Mouse (Mus musculus): Measurements from ENCODE around the gene Acot7.

Gene Acot7

GRCm38 (mm10) chr4:152273191-152273590 is 95.3 kb downstream of the Acot7 start:
- DNase-seq (ENCODE audit: low spot score in 2 of 2) = no peak

GRCm38 (mm10) chr4:152273621-152274236 is 95.8 kb downstream of the Acot7 start, which contains the start of gene Gpr153:
TSS of gene Gpr153 (plus strand) at chr4:152274232.
- no peak for DNase-seq (ENCODE audit: low spot score in 2 of 2)

- DNase-seq (ENCODE audit: low spot score in 2 of 2) = no peak
These were observed 96.8 kb downstream of the Acot7 start for GRCm38 (mm10) chr4:152274681-152275131.

DNA sequence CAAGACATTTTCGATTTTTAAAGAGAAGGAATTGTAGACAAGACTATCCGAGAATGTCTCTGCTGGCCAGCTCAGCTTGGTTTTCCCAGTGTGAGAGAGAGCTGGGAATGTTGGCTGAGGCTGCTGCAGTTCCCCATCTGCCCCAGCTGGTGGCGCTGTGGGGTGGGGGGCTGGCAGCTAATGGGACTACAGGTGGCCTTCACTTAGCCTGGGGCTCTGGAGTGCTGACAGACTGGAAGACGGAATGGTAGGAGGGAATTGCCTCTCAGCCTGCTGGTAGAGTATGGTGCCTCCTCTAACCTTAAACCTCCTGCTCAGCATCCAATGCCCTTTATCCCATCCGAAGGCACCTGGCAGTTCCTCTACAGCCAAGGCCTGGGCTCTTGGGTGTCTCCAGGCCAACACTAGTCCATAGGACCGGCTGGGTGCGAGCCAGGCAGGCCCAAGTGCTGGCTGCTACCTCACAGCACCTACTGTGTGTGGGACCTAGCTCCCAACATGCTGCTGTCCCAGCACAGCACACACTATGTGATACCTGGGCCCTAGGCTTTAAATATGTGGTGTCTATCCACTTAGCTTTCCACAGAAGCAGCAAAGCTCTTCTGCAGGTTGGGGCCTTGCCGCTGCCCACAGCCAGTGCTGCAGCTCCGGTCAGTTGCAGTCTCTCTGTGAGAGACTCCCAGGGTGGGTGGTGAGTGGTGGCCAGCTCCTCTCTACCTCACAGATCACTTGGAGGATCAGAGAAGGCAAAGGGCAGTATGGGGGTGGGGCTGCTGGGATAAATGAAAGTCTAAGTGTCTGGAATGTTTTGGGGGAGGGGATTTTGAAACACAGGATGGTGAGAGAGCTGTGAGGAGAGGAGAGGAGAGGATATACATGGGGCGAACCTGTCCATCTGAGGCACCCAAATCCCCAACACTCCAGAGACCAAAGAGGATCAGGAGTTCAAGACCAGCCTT is 98.7 kb downstream of the Acot7 start:
- DNase-seq (ENCODE audit: low spot score in 2 of 2) = no peak

DNA sequence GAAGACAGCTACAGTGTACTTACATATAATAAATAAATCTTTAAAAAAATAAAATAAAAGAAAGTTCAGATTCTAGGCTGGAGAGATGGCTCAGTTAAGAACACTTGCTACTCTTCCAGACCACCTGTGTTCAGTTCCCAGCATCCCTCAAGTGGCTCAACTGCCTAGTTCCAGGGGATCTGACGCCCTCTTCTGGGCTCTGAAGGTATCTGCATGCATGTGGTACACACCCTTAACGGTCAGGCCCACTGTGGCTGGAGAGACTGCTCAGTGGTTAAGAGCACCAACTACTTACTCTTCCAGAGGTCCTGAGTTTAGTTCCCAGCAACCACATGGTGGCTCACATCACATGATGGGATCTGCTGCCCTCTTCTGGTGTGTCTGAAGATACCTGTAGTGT is 100.0 kb downstream of the Acot7 start:
- no peak for DNase-seq (ENCODE audit: low spot score in 2 of 2)

DNA sequence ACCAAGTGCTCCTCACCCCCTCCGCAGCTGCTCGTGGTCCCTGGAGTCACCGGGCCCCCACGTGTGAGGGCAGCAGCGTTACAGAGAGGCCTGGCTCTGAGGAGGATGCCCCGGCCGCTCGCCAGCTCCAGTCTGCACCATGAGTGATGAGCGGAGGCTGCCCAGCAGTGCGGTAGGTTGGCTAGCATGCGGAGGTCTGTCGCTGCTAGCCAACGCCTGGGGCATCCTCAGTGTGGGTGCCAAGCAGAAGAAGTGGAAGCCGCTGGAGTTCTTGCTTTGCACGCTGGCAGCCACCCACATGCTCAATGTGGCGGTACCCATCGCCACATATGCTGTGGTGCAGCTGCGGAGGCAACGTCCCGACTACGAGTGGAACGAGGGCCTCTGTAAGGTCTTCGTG is 101.1 kb downstream of the Acot7 start:
- DNase-seq (ENCODE audit: low spot score in 2 of 2) = peak; percentile 46 to 70

GRCm38 (mm10) chr4:152281601-152282000 is 103.7 kb downstream of the Acot7 start:
- no peak for DNase-seq (ENCODE audit: low spot score in 2 of 2)

GRCm38 (mm10) chr4:152282721-152283120 is 104.8 kb downstream of the Acot7 start:
- DNase-seq (ENCODE audit: low spot score in 2 of 2) = no peak

DNA sequence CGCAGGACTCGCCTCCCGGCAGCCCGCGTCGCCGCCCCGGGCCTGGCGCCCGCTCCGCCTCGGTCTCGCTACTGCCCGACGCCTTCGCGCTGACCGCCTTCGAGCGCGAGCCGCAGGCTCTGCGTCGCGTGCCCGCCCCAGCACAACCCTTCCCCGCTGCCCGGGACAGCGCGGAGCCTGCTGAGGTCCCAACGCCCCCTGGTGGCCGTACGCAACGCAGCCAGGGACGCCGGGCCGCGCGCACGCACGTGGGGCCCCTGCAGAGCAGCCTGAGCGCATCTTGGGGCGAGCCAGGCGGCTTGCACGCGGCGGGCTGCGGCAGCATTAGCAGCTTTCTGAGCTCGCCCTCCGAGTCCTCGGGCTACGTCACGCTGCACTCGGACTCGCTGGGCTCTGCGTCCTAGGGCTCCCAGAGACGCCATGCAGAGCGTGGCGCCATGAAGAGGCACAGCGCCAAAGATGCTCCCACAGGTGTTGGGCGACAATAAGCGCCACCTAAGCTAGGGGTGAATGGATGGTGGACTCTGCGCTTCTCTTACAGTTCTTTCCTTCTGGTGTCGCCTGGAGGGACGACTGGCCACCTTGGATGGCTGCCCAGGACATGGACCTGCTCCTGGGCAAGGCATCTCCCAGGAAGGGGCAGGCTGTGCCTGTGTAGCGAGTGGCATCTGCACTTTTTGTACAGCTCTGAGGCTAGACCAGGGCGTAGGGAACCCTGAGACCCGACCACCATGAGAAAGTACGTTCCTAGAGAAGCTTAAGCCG is 105.4 kb downstream of the Acot7 start:
- peak; percentile 60 to 74 for DNase-seq (ENCODE audit: low spot score in 2 of 2)

DNA sequence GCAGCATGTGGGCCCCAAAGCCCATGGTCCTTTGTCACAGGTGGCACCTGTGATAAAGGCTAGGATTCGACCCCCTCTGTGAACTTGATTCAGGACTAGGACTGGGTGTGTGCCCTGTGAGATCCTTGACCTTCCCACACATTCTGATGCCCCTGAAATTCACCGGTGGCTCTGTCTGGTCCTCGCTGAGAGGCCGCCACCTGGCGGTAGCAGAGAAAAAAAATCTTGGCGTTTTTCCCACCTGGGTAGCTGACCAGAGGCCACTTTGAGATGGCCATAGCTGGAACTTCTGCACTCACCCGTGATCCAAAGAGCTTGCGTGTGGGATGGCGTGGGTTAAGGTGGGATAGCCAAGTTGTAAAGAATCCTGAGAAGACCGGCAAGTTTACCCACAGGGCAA is 107.6 kb downstream of the Acot7 start:
- DNase-seq (ENCODE audit: low spot score in 2 of 2) = no peak

- no peak for DNase-seq (ENCODE audit: low spot score in 2 of 2)
These were observed 108.2 kb downstream of the Acot7 start for GRCm38 (mm10) chr4:152286183-152286582.

DNA sequence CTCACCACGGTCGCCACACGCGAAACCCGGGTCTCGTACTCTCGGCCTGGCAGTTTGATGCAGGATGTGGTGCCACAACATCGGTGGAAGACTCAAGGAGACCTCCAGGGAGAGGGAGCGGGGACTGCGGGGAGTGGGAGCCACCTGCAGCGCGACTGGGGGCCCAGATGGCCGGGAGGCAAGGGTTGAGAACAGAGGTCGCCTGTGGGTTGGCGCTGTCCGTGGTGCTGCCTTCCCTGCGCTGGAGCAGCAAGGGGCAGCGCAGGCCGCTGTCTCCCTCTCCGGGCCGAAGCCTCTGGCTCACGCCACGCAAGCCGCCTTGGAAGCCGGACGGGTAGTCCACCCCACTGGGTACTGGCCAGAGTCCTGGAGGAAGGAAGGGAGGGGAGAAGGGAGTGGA is 109.0 kb downstream of the Acot7 start:
- no peak for DNase-seq (ENCODE audit: low spot score in 2 of 2)

DNA sequence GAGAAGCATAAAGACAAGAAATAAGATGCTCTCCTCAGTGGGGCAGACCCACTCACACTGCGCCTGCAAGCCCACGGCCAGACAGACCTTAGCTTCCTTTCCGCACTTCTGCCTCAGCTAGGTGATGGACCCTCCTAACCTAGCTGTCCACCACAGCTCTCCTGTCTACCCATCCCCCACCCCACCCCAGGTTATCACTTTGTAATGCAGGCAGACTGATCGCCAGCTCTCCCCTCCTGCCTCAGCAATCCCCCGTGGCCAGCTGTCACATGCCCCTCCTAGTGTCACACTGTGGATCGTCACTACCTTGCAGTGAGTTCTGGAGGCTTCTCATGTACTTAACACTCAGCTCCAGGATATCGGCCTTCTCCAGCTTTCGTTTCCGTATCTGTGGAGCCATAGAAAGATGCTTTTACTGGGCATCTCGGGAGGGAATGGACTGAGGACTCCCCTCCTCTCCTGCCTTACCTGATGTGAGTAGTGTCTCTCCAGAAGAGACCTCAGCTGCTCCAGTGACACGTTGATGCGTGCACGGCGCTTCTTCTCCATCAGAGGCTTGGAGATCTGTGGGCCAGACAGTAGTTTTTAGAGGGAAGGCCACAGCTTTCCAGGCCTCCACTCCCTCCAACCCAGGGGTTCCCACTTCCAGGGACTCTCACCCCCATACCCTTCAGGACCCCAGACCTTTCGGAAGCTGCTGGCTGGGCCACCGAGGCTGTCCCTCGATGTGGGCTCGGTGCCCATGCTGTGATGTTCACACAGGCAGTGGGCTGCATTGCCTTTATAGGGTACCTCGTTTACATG is 109.6 kb downstream of the Acot7 start:
- DNase-seq (ENCODE audit: low spot score in 2 of 2) = no peak

DNA sequence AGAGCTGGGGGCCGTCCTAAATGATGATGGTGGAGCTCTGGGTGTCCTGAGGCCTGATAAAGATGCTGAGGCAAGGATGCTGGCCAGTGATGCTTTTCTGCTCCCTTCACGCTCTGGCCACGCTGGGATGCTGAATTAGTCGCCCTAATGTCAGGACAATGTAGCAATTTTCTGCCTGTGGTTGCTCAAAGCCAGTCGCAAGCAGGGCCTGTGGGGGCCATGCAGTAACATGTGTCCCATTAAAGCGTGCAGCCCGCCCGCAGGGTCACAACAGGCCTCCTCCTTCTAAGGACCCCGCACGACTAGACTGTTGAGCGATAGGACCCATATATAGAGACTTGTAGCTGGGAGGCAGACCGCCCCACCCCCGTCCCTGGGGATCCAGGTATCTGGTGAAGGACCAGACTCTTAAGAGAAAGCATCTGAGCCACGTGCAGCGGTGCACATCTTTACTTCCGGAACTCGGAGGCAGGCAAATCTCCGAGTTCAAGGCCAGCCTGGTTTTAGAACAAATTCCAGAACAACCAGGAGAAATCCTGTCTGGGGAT is 110.5 kb downstream of the Acot7 start:
- DNase-seq (ENCODE audit: low spot score in 2 of 2) = no peak

GRCm38 (mm10) chr4:152290385-152290784 is 112.5 kb downstream of the Acot7 start:
- no peak for DNase-seq (ENCODE audit: low spot score in 2 of 2)

- no peak for DNase-seq (ENCODE audit: low spot score in 2 of 2)
These were observed 113.1 kb downstream of the Acot7 start for GRCm38 (mm10) chr4:152290991-152291390.

- DNase-seq (ENCODE audit: low spot score in 2 of 2) = no peak
These were observed 113.6 kb downstream of the Acot7 start, which contains the start of gene Hes3 for GRCm38 (mm10) chr4:152291562-152291961. TSS of gene Hes3 (minus strand) at chr4:152291662.

DNA sequence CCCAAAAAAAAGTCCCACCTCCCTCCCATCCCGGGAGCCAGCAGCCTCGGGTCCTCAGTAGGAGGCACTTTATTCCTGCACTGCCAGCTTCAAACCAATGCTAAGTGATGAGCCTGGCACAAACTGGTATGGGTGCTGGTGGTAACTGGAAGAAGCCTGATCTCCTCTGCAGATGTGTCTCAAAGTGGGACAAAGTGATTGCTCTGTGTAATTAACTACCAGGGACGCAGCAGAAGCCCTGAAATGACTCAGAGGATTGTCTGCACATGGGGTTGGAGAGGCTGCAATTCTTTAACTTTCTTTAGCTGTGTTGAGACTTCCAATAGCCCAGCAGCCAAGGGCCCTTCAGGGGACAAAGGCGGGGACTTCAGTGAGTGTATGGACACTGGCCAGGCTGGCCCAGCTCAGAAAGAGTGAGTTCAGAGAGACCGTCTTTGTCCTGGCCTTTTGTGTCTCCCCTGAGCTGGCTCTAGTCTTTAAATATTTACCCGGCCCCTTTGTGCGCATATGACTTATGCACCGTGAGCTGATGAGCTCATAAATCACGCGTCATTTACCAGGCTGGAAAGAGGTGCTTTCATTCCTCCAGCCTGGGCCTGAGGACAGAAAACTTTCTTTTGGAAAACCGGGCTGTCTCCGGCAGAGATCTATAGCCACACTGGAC is 114.3 kb downstream of the Acot7 start:
- DNase-seq (ENCODE audit: low spot score in 2 of 2) = no peak

DNA sequence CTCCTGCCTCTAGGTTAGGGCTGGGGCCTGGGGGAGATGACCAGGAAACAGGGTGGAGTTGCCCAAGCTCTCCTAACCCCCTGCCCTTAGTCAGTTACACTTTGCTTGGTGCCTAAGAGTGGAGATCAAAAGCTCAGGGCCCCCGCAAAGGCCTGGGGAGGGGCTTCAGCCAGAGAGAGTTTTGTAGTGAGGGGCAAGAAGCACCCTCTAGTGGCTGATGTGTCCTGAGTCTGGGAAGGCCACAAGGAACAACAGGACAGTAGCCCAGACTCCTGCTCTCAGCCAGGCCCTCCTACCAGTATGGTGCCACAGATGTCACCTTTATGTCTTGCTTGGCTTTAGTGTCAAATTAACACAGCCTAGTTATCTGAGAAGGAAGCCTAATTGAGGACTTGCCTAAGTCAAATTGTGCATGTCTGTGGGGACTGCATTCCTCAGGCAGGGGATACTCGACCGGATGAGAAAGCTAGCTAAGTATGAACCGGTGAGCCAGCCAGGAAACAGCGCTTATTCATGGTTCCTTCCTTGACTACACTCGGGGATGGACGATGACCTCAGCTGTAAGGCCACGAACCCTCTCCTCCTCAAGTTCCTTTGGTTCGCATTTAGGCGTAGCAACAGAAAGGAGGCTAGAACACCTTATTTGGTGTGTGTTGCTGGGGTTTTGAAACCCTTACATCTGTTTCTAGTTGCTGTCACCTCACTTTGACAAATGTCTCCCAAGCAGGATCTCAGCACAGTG is 116.4 kb downstream of the Acot7 start:
- no peak for DNase-seq (ENCODE audit: low spot score in 2 of 2)

- DNase-seq (ENCODE audit: low spot score in 2 of 2) = no peak
These were observed 118.0 kb downstream of the Acot7 start for GRCm38 (mm10) chr4:152295916-152296315.
